Mouse (Mus musculus) neutrophil, adult 59 days (primary cell): ENCODE measurements around the gene Alyref2. TPM values are rescaled to one million over a fixed set of nuclear protein-coding genes. Genes with fewer than 3 reads are reported as not detected.

Source experiments
- total RNA-seq, 2 experiments: library from RNA; stranded (reverse); gene quantifications; 1 replicate in 1 of 2; 2 replicates in 1 of 2; pipeline ENCODE4 v1.2.4; 2023

Gene Alyref2
- total RNA-seq, result 1 to 10 TPM; 6.6 to 7.3 TPM

GRCm38 (mm10) chr1:171503250-171503591 is at the start of gene Alyref2:
Alyref2 (plus strand) TSS chr1:171503478.

GRCm38 (mm10) chr1:171535194-171535593 is 31.9 kb downstream of the Alyref2 start, which contains the start of gene Itln1:
Itln1 (minus strand) TSS chr1:171535294.

Other genes with a start within 250 kb of the Alyref2 start
- gene B4galt3, start 233.2 kb upstream of the Alyref2 start, total RNA-seq, result 100 to 1,000 TPM; 120 to 134 TPM
- 10 to 100 TPM; 69.2 to 78.0 TPM for gene Ppox, start 222.3 kb upstream of the Alyref2 start, total RNA-seq
- 10 to 100 TPM; 29.5 to 31.1 TPM for gene Usp21, start 215.5 kb upstream of the Alyref2 start, total RNA-seq
- gene Ufc1, start 208.5 kb upstream of the Alyref2 start, total RNA-seq, result 10 to 100 TPM; 47.2 to 51.2 TPM
- gene Dedd, start 174.3 kb upstream of the Alyref2 start, total RNA-seq, result 10 to 100 TPM; 23.5 to 25.8 TPM
- gene Nit1, start 157.8 kb upstream of the Alyref2 start, total RNA-seq, result 10 to 100 TPM; 18.9 to 24.2 TPM
- 10 to 100 TPM; 27.1 to 34.4 TPM for gene Pfdn2, start 157.8 kb upstream of the Alyref2 start, total RNA-seq
- gene Klhdc9, start 142.7 kb upstream of the Alyref2 start, total RNA-seq, result under 1 TPM; 0.22 to 0.40 TPM
- gene Nectin4, start 133.4 kb upstream of the Alyref2 start, total RNA-seq, result 1 to 10 TPM; 2.0 to 2.2 TPM
- gene Arhgap30, start 114.5 kb upstream of the Alyref2 start, total RNA-seq, result 100 to 1,000 TPM; 245 to 251 TPM
- gene Usf1, start 92.2 kb upstream of the Alyref2 start, total RNA-seq, result 100 to 1,000 TPM in 1 of 2 experiments, 10 to 100 TPM in 1; 85.6 to 108 TPM
- 1 to 10 TPM; 4.4 TPM for gene Tstd1, start 84.6 kb upstream of the Alyref2 start, total RNA-seq
- gene F11r, start 65.9 kb upstream of the Alyref2 start, total RNA-seq, result under 1 TPM; 0.20 to 0.31 TPM
- not detected for gene Itln1, start 31.8 kb downstream of the Alyref2 start, total RNA-seq
- 1 to 10 TPM; 7.6 to 8.0 TPM for gene Cd244a, start 55.7 kb downstream of the Alyref2 start, total RNA-seq
- gene Ly9, start 103.9 kb downstream of the Alyref2 start, total RNA-seq, result 10 to 100 TPM; 16.8 to 24.0 TPM
- 1 to 10 TPM; 3.4 to 4.3 TPM for gene Slamf7, start 149.6 kb downstream of the Alyref2 start, total RNA-seq
- 10 to 100 TPM; 55.8 to 79.4 TPM for gene Cd48, start 178.5 kb downstream of the Alyref2 start, total RNA-seq